Mouse (Mus musculus): ENCODE data around the gene Pmf1. TPM values are rescaled to one million over a fixed set of nuclear protein-coding genes. Genes with fewer than 3 reads are reported as not detected.

Gene Pmf1
- polyA plus RNA-seq, 1 experiment from 2014 or later = 28.3 TPM

DNA sequence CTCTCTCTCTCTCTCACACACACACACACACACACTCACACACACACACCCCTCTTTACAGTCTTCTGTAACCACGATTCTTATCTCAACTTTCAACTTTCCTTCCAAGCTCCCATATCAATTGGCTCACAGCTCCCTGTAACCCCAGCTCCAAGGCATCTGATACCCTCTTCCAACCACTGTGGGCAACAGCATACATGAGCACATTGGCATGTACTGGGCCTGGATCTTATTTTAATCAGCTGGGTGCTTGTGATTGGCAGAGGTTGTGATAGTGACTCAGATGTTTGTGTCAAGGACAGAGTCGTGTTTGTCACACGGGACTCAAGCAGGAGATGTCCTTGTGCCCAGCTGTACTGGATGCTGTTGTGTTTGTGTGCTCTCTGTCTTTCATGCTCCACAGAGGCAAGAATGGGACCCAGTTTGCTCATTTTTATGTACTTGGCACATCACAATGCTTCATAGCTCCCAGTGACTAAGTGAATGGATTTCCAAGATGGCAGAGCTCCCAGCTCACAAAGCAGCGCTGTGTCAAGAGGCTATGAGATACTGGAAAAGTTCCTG, 17.3 kb upstream of the Pmf1 start:
- ATAC-seq (ENCODE audit: low FRiP score, low TSS enrichment) (no peak), DNase-seq (no peak)
- Histone ChIP-seq H3K9ac (replicated peaks; ENCODE audit: low read length) (no peak overlapping the region), H3K36me3 (ENCODE audit: control insufficient read depth, insufficient read depth, low read length) (no peaks in the 10 kb centered on the region), H3K4me3 (replicated peaks; ENCODE audit: low read depth, low read length) (no peak overlapping the region), H3K27ac (replicated peaks; ENCODE audit: low read depth, low read length) (no peak overlapping the region), H3K9me3 (ENCODE audit: control insufficient read depth, low read length) (no peaks in the 10 kb centered on the region), H3K4me2 (ENCODE audit: low read length) (no peak overlapping the region), H3K4me1 (ENCODE audit: control insufficient read depth, insufficient read depth, low read length) (peaks cover 12% of the 10 kb centered on the region), H3K27me3 (ENCODE audit: control insufficient read depth, insufficient read depth, low read length) (no peaks in the 10 kb centered on the region)
- WGBS = 88% methylated on average over 4 of the region's 4 CpGs

DNA sequence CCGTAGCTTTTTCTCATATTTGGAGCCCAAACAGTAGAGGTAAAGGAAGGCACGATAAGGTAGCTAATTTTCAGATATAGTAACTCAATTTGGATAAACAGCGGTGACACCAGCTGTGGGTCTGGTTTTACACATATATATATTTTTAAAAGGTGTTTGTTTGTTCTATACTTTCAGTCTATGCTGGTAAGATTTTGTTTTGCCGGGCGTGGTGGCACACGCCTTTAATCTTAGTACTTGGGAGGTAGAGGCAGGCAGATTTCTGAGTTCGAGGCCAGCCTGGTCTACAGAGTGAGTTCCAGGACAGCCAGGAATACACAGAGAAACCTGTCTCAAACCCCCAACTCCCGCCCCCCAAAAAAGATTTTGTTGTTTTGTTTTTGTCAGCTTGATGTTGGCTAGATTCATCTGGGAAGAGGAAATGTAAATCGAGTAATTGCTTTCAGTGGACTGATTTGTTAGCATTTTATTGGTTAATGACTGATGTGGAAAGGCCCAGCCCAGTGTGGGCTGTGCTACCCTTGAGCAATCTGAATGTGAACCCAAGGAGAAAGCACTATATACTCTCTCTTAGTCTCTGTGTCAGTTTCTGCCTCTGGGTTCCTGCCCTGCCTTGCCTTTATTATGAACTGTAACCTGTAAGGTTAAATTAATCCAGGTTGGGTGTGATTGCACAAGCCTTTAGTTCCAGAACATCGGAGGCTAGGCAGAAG, 15.7 kb upstream of the Pmf1 start:
- no peak overlapping the region for H3K4me3 ChIP-seq (replicated peaks; ENCODE audit: low read depth, low read length)
- H3K9ac ChIP-seq (replicated peaks; ENCODE audit: low read length) = no peak overlapping the region
- 87% methylated on average over 10 of the region's 10 CpGs for WGBS
- no peak overlapping the region for H3K27ac ChIP-seq (replicated peaks; ENCODE audit: low read depth, low read length)
- H3K36me3 ChIP-seq (ENCODE audit: control insufficient read depth, insufficient read depth, low read length) = peaks cover 6% of the 10 kb centered on the region
- H3K4me1 ChIP-seq (ENCODE audit: control insufficient read depth, insufficient read depth, low read length) = peaks cover 12% of the 10 kb centered on the region
- ATAC-seq (ENCODE audit: low FRiP score, low TSS enrichment) (no peak), DNase-seq (no peak)
- no peaks in the 10 kb centered on the region for H3K9me3 ChIP-seq (ENCODE audit: control insufficient read depth, low read length)
- no peaks in the 10 kb centered on the region for H3K27me3 ChIP-seq (ENCODE audit: control insufficient read depth, insufficient read depth, low read length)
- peak overlapping the region; percentile 76; the same call in 1 of the 2 replicates for H3K4me2 ChIP-seq (ENCODE audit: low read length)

GRCm38 (mm10) chr3:88425330-88425689, 15.2 kb upstream of the Pmf1 start:
- H3K4me3 ChIP-seq (replicated peaks; ENCODE audit: low read depth, low read length) = no peak overlapping the region; the same call in 1 of the 2 replicates
- no peak overlapping the region for H3K27ac ChIP-seq (replicated peaks; ENCODE audit: low read depth, low read length)
- peak; percentile 28; the same call in 1 of the 2 replicates for ATAC-seq (ENCODE audit: low FRiP score, low TSS enrichment)
- H3K36me3 ChIP-seq (ENCODE audit: control insufficient read depth, insufficient read depth, low read length) = peaks cover 11% of the 10 kb centered on the region
- H3K9ac ChIP-seq (replicated peaks; ENCODE audit: low read length) = no peak overlapping the region
- H3K9me3 ChIP-seq (ENCODE audit: control insufficient read depth, low read length) = no peaks in the 10 kb centered on the region
- no peaks in the 10 kb centered on the region for H3K27me3 ChIP-seq (ENCODE audit: control insufficient read depth, insufficient read depth, low read length)
- no peak for DNase-seq
- H3K4me1 ChIP-seq (ENCODE audit: control insufficient read depth, insufficient read depth, low read length) = peaks cover 12% of the 10 kb centered on the region
- 8% methylated on average over 2 of the region's 2 CpGs for WGBS
- peak overlapping the region; percentile 76 for H3K4me2 ChIP-seq (ENCODE audit: low read length)

DNA sequence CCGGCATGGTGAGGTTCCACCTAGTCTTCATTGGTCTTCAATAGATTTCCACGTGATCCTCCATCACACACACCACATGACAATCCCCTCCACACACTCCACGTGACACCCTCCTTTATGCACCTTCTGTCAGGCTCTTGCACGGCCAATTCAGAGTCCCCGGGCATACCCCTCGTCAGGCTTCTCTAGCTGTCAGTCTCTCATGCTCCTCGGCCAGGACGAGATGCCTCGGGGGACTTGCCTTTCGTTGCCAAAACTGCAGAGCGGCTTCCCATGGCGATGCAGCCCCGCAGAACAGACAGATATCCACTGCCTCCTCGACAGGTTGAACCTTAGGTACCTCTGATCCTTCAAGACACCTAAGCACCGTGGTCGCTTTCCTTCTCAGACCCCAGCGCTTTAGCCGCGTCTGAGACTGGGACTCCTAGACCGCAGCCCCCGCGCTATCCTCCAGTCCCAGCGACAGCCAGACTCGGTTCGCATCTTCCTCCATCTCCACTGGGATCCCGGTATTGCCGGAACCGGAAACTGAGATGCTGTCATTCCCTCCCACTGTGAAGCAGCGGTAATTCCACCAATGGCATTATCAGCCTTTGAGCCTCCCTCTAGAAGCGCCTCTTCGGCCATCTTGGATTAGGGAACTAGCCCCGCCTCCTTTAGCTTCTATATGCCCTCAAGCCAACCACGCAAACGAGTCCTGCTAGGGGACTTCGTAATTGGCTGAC, 14.6 kb upstream of the Pmf1 start, which contains the start of gene Slc25a44:
TSS of gene Slc25a44 (minus strand) at position 535 of the 725 bp plus-strand sequence.
- Histone ChIP-seq H3K9ac (replicated peaks; ENCODE audit: low read length) (peak within 1 kb of the TSS; percentile 64), H3K4me2 (ENCODE audit: low read length) (peak within 1 kb of the TSS; percentile 76), H3K27ac (replicated peaks; ENCODE audit: low read depth, low read length) (peak within 1 kb of the TSS; percentile 73), H3K9me3 (ENCODE audit: control insufficient read depth, low read length) (no peaks in the 10 kb centered on the region), H3K27me3 (ENCODE audit: control insufficient read depth, insufficient read depth, low read length) (no peaks in the 10 kb centered on the region), H3K36me3 (ENCODE audit: control insufficient read depth, insufficient read depth, low read length) (peaks cover 17% of the 10 kb centered on the region), H3K4me1 (ENCODE audit: control insufficient read depth, insufficient read depth, low read length) (peaks cover 12% of the 10 kb centered on the region), H3K4me3 (replicated peaks; ENCODE audit: low read depth, low read length) (peak within 1 kb of the TSS; percentile 61)
- WGBS = under 1% methylated on average over 35 of the region's 35 CpGs
- ATAC-seq (ENCODE audit: low FRiP score, low TSS enrichment) (peak; percentile 97), DNase-seq (peak; percentile 99)

GRCm38 (mm10) chr3:88422020-88422720, 12.0 kb upstream of the Pmf1 start:
- H3K9ac ChIP-seq (replicated peaks; ENCODE audit: low read length) = peak overlapping the region; percentile 14; the same call in 1 of the 2 replicates
- 32% methylated on average over 9 of the region's 9 CpGs for WGBS
- DNase-seq (peak; percentile 25), ATAC-seq (ENCODE audit: low FRiP score, low TSS enrichment) (no peak)
- H3K36me3 ChIP-seq (ENCODE audit: control insufficient read depth, insufficient read depth, low read length) = peaks cover 43% of the 10 kb centered on the region
- peaks cover 12% of the 10 kb centered on the region for H3K4me1 ChIP-seq (ENCODE audit: control insufficient read depth, insufficient read depth, low read length)
- H3K4me3 ChIP-seq (replicated peaks; ENCODE audit: low read depth, low read length) = no peak overlapping the region
- H3K4me2 ChIP-seq (ENCODE audit: low read length) = peak overlapping the region; percentile 6; the same call in 1 of the 2 replicates
- H3K27me3 ChIP-seq (ENCODE audit: control insufficient read depth, insufficient read depth, low read length) = no peaks in the 10 kb centered on the region
- no peaks in the 10 kb centered on the region for H3K9me3 ChIP-seq (ENCODE audit: control insufficient read depth, low read length)
- H3K27ac ChIP-seq (replicated peaks; ENCODE audit: low read depth, low read length) = no peak overlapping the region

DNA sequence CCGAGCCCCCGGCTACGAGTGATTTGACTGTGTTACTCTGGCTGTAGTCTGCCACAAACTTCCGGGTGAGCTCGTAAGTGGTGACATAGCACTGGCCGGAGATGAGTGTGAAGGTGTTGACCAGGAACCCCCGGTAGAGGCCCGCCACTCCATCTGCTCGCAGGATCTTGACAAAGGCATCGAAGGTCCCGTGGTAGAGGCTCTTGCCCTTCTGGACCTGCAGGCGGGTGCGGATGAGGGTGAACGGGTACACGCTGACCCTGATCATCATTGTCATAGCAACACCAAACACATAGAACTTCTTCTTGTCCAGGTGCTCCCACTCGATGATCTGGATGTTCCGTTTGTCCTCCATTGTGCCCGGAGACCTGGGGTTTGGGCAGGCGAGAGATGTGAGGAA, 10.6 kb upstream of the Pmf1 start:
- no peak overlapping the region for H3K27ac ChIP-seq (replicated peaks; ENCODE audit: low read depth, low read length)
- peaks cover 12% of the 10 kb centered on the region for H3K4me1 ChIP-seq (ENCODE audit: control insufficient read depth, insufficient read depth, low read length)
- H3K9me3 ChIP-seq (ENCODE audit: control insufficient read depth, low read length) = no peaks in the 10 kb centered on the region
- H3K4me3 ChIP-seq (replicated peaks; ENCODE audit: low read depth, low read length) = no peak overlapping the region
- H3K4me2 ChIP-seq (ENCODE audit: low read length) = no peak overlapping the region
- no peaks in the 10 kb centered on the region for H3K27me3 ChIP-seq (ENCODE audit: control insufficient read depth, insufficient read depth, low read length)
- H3K36me3 ChIP-seq (ENCODE audit: control insufficient read depth, insufficient read depth, low read length) = peaks cover 56% of the 10 kb centered on the region
- no peak overlapping the region for H3K9ac ChIP-seq (replicated peaks; ENCODE audit: low read length)
- WGBS = 96% methylated on average over 19 of the region's 19 CpGs
- DNase-seq = no peak
- ATAC-seq (ENCODE audit: low FRiP score, low TSS enrichment) = no peak

- H3K27ac ChIP-seq (replicated peaks; ENCODE audit: low read depth, low read length) = no peak overlapping the region
- H3K9me3 ChIP-seq (ENCODE audit: control insufficient read depth, low read length) = no peaks in the 10 kb centered on the region
- WGBS = 87% methylated on average over 6 of the region's 6 CpGs
- H3K9ac ChIP-seq (replicated peaks; ENCODE audit: low read length) = no peak overlapping the region
- DNase-seq (no peak), ATAC-seq (ENCODE audit: low FRiP score, low TSS enrichment) (no peak)
- H3K4me1 ChIP-seq (ENCODE audit: control insufficient read depth, insufficient read depth, low read length) = no peaks in the 10 kb centered on the region; the same call in 1 of the 2 replicates
- H3K4me2 ChIP-seq (ENCODE audit: low read length) = no peak overlapping the region
- no peak overlapping the region for H3K4me3 ChIP-seq (replicated peaks; ENCODE audit: low read depth, low read length)
- peaks cover 76% of the 10 kb centered on the region for H3K36me3 ChIP-seq (ENCODE audit: control insufficient read depth, insufficient read depth, low read length)
- no peaks in the 10 kb centered on the region for H3K27me3 ChIP-seq (ENCODE audit: control insufficient read depth, insufficient read depth, low read length)
Observed at GRCm38 (mm10) chr3:88418016-88418415, 7.9 kb upstream of the Pmf1 start.

DNA sequence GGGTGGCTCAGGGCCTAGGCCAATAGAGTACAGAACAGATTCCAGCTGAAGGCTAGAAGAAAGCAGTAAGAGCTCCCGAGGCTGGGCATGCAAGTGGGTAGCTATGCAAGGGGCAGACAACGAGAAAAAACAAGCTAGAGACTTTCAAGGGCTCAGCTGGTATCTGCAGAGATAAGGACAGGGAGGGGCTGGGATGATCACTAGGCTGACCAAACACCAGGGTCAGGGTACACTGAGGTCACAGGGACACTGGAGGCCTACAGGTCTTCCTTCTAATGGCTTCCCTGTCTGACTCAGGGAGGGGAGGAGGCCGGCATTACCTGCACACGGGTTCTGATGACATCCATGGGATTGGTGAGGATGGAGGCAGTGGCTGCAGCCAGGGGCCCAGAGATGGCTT, 5.5 kb upstream of the Pmf1 start:
- Histone ChIP-seq H3K9me3 (ENCODE audit: control insufficient read depth, low read length) (no peaks in the 10 kb centered on the region), H3K9ac (replicated peaks; ENCODE audit: low read length) (no peak overlapping the region), H3K4me2 (ENCODE audit: low read length) (no peak overlapping the region), H3K4me3 (replicated peaks; ENCODE audit: low read depth, low read length) (no peak overlapping the region), H3K4me1 (ENCODE audit: control insufficient read depth, insufficient read depth, low read length) (peaks cover 3% of the 10 kb centered on the region; the same call in 1 of the 2 replicates), H3K27me3 (ENCODE audit: control insufficient read depth, insufficient read depth, low read length) (no peaks in the 10 kb centered on the region), H3K36me3 (ENCODE audit: control insufficient read depth, insufficient read depth, low read length) (peaks cover 83% of the 10 kb centered on the region), H3K27ac (replicated peaks; ENCODE audit: low read depth, low read length) (no peak overlapping the region)
- ATAC-seq (ENCODE audit: low FRiP score, low TSS enrichment) (no peak), DNase-seq (no peak)
- 92% methylated on average over 4 of the region's 4 CpGs for WGBS

Data from midbrain, embryonic 14.5 days (tissue).